9 mouse cellular contexts compared by ENCODE assay signal in genomic region chr6:114882212-114882611, GRCm38 (mm10).
A peak's percentile ranks its signal among the peaks of the same experiment; 100 is the strongest.
DNase-seq lines count a peak whose midpoint lies in the region; ATAC-seq and TF ChIP-seq lines count a peak whose summit lies in the region.
"Had no signal": no experiment of that assay in that cellular context is flagged by ENCODE, and none has a peak within 500 bp of the region (broad histone marks: within the 10 kb centered on the region; RNA-seq: fewer than 3 reads in every experiment).

No protein-coding gene starts in this region.

- H3K4me2 ChIP-seq in lung, postnatal 0 days (replicated peaks; ENCODE audit: low read depth, low read length) = no peak overlapping the region; the same call in 1 of the 2 replicates
- H3K4me2 ChIP-seq in limb, embryonic 14.5 days (replicated peaks; ENCODE audit: low read depth, low read length, severe bottlenecking) = no peak overlapping the region
- peak overlapping the region; percentile 11; the same call in 1 of the 2 replicates for H3K4me2 ChIP-seq in stomach, embryonic 15.5 days

- H3K27me3 ChIP-seq in heart, adult 2 months (ENCODE audit: control insufficient read depth, insufficient read depth, low read length) = no peaks in the 10 kb centered on the region
- no peaks in the 10 kb centered on the region for H3K27me3 ChIP-seq in lung, postnatal 0 days (replicated peaks; ENCODE audit: insufficient read depth, low read length)
- no peaks in the 10 kb centered on the region for H3K27me3 ChIP-seq in limb, embryonic 14.5 days (ENCODE audit: control insufficient read depth, insufficient read depth, low read length)
- no peaks in the 10 kb centered on the region for H3K27me3 ChIP-seq in stomach, embryonic 15.5 days (replicated peaks)

- H3K36me3 ChIP-seq in heart, adult 2 months (ENCODE audit: control insufficient read depth, insufficient read depth, low read length) = peaks cover 21% of the 10 kb centered on the region
- 0 out of 2 replicates have a peak, but pooled peaks cover 4% of the 10 kb centered on the region for H3K36me3 ChIP-seq in lung, postnatal 0 days (ENCODE audit: insufficient read depth, low read length)
- peaks cover 34% of the 10 kb centered on the region for H3K36me3 ChIP-seq in limb, embryonic 14.5 days (ENCODE audit: control insufficient read depth, insufficient read depth, low read length)
- H3K36me3 ChIP-seq in stomach, embryonic 15.5 days = peaks cover 5% of the 10 kb centered on the region; the same call in 1 of the 2 replicates

- H3K4me3 ChIP-seq in heart, adult 2 months = no peak overlapping the region
- no peak overlapping the region for H3K4me3 ChIP-seq in lung, postnatal 0 days (ENCODE audit: low read depth, low read length)
- no peak overlapping the region for H3K4me3 ChIP-seq in limb, embryonic 14.5 days (replicated peaks; ENCODE audit: low read length)
- no peak overlapping the region for H3K4me3 ChIP-seq in stomach, embryonic 15.5 days (replicated peaks)

- no peak for ATAC-seq in lung, postnatal 0 days
- no peak for ATAC-seq in limb, embryonic 14.5 days (ENCODE audit: low FRiP score, low read depth)
- no peak for ATAC-seq in stomach, embryonic 15.5 days (ENCODE audit: insufficient read depth, low FRiP score, low read depth)
- no peak for ATAC-seq in granulocyte monocyte progenitor cell, adult 5-6 weeks (replicated peaks; ENCODE audit: poor library complexity, severe bottlenecking)

- H3K9ac ChIP-seq in heart, adult 2 months (ENCODE audit: low read depth, low read length) = no peak overlapping the region
- no peak overlapping the region for H3K9ac ChIP-seq in lung, postnatal 0 days (replicated peaks; ENCODE audit: low read depth)
- H3K9ac ChIP-seq in limb, embryonic 14.5 days (ENCODE audit: low read depth, low read length, severe bottlenecking) = peak overlapping the region; percentile 40
- H3K9ac ChIP-seq in stomach, embryonic 15.5 days = no peak overlapping the region

- H3K27ac ChIP-seq in heart, adult 2 months = peak overlapping the region; percentile 78
- peak overlapping the region; percentile 79 for H3K27ac ChIP-seq in lung, postnatal 0 days (ENCODE audit: low read length)
- H3K27ac ChIP-seq in limb, embryonic 14.5 days (replicated peaks; ENCODE audit: low read depth, low read length) = peak overlapping the region; percentile 95
- peak overlapping the region; percentile 88 for H3K27ac ChIP-seq in stomach, embryonic 15.5 days

- DNase-seq in heart, adult 2 months = no peak
- no peak for DNase-seq in heart, postnatal 25 days (ENCODE audit: low spot score)
- DNase-seq in lung, postnatal 0 days (ENCODE audit: low spot score) = no peak
- no peak for DNase-seq in lung, postnatal 36 days
- no peak for DNase-seq in limb, embryonic 14.5 days (ENCODE audit: low spot score)
- DNase-seq in thymus, postnatal 25 days = no peak
- DNase-seq: thymus, adult 18-20 months had no signal

- no peak for TF ChIP-seq EP300 in heart, adult 2 months (IDR thresholded peaks at IDR 0.05; ENCODE audit: insufficient read depth, low read depth, low read length)
- TF ChIP-seq EP300 in lung, postnatal 0 days (IDR thresholded peaks at IDR 0.05) = no peak

- TF ChIP-seq POLR2A in heart, adult 2 months (IDR thresholded peaks at IDR 0.05; ENCODE audit: insufficient read depth, low read depth, low read length) = no peak
- TF ChIP-seq POLR2A in limb, embryonic 14.5 days (IDR thresholded peaks at IDR 0.05; ENCODE audit: borderline replicate concordance, extremely low read depth, insufficient read depth, insufficient read length) = no peak

- H3K79me2 ChIP-seq in heart, adult 2 months (replicated peaks; ENCODE audit: control insufficient read depth, insufficient read depth, low read length) = peaks cover 19% of the 10 kb centered on the region

- intact Hi-C loops in heart, adult 2 months (cut with DNase I) = no loop called here
- intact Hi-C loops in heart, postnatal 25 days (cut with DNase I) = no loop called here

- TF ChIP-seq CTCF in heart, adult 2 months (IDR thresholded peaks at IDR 0.05) = no peak
- no peak for TF ChIP-seq CTCF in lung, postnatal 0 days (IDR thresholded peaks at IDR 0.05)

- peaks cover 57% of the 10 kb centered on the region for H3K4me1 ChIP-seq in heart, adult 2 months (ENCODE audit: control insufficient read depth, insufficient read depth, low read length)
- H3K4me1 ChIP-seq in lung, postnatal 0 days (ENCODE audit: insufficient read depth, low read depth, low read length) = peaks cover 54% of the 10 kb centered on the region
- H3K4me1 ChIP-seq in limb, embryonic 14.5 days (ENCODE audit: control insufficient read depth, insufficient read depth, low read length) = peaks cover 74% of the 10 kb centered on the region
- peaks cover 78% of the 10 kb centered on the region for H3K4me1 ChIP-seq in stomach, embryonic 15.5 days

- WGBS in heart, adult 2 months = 46% methylated on average over 5 of the region's 5 CpGs
- WGBS in lung, postnatal 0 days = 39% methylated on average over 5 of the region's 5 CpGs
- WGBS in limb, embryonic 14.5 days = 59% methylated on average over 5 of the region's 5 CpGs
- 62% methylated on average over 5 of the region's 5 CpGs for WGBS in stomach, embryonic 15.5 days

- no peaks in the 10 kb centered on the region for H3K9me3 ChIP-seq in lung, postnatal 0 days (ENCODE audit: low read length)
- H3K9me3 ChIP-seq in limb, embryonic 14.5 days (ENCODE audit: control insufficient read depth, low read length) = no peaks in the 10 kb centered on the region
- no peaks in the 10 kb centered on the region for H3K9me3 ChIP-seq in stomach, embryonic 15.5 days
